Mouse (Mus musculus) retina, postnatal 7 days (tissue): ENCODE data around the gene Tm9sf2.
"Not testable (repeated sequence)": the region's sequence is repeated elsewhere in the genome, so short reads cannot be mapped to it uniquely, and the experiment has no call there.

Experiments used
- DNase-seq: peaks from one replicate; pipeline ENCODE4 v3.0.0-alpha.2; 2012; ENCODE audit warnings: low read depth, low spot score

The Tm9sf2 gene

DNA sequence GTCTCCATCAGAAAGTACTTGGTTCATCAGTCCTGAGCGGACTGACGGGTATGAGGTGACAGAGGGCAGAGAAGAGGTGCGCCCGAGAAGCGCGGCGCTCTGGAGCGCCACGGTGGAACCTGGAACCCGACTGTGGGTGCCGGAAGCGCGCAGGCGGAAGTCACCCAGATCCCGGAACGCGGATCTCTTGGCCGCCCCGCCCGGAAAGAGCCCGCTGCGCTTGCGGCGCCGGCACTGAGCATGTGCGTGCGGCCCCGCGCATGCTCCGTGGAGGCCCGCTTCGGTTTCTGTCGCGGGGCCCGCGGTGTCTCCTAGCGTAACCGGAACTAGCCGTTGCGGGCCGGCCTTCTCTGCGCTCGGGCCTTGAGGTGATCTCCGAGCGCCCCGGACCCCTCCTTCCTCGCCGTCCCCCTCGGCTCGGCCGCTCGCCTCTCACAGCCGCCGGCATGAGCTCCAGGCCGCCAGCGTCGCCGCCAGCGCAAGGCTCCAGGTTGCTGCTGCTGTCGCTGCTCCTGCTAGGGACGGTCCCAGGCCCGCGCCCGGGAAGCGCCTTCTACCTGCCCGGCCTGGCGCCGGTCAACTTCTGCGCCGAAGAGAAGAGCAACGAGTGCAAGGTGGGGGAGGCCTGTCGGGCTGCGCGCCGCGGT, at the start of gene Tm9sf2:
TSS of gene Tm9sf2 (plus strand) at position 217 of the 647 bp plus-strand sequence.
- peak; percentile 88 for DNase-seq

DNA sequence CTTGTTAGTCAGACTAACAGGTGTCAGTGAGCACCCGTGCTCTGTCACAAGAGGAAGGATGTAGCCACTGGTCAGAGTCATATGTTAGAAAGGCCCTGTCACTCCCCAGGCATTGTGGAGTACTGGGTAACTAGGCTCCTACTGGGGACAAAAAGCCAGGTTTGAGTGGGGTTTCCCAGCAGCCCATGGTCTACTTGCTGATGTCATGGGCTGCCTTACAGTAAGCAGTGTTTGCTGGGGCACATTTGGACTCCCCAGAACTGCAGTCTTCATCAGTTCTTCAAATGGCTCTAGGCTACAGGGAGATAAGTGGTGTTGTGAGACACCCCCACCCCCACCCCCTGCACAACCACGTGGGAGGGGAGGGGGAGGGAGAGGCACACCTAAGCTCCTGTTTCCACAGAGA, 48.9 kb upstream of the Tm9sf2 start:
- DNase-seq = no peak

DNA sequence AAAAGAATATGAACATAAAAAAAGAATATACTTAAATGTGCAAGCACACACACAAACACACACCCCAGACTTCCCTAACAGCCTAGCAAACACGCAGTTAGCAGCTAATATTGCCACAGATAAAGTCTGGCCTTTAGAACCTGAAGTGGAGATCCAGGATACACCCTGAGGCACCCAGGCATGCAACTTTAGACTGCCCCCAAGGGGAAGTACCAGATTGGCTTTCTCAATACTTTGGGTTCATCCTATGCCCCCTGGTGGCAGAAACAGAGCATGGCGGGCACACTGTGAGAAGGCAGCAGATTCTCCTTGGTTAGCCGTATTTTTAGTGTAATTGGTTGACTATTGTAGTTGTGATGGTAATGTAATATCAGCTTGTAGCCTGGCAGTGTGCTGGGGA, 46.2 kb upstream of the Tm9sf2 start:
- DNase-seq = peak; percentile 62

DNA sequence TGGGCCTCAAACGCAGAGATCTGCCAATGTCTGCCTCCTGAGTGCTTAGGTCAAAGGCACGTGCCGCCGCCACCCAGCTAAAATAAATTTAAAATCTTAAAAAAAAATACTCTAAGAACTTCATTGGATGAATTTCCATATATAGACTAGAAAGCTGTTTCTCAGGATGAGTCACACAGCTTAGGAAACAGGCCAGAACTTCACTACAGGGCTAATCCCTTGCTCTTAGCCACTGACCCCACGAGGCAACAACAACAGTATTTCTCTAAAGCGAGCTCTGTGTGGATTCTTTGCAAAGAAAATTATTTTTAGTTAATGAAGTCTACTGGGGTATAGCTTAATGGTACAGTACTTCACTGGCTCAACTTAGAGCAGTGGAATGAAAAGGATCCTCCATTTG, 45.5 kb upstream of the Tm9sf2 start:
- DNase-seq = no peak

DNA sequence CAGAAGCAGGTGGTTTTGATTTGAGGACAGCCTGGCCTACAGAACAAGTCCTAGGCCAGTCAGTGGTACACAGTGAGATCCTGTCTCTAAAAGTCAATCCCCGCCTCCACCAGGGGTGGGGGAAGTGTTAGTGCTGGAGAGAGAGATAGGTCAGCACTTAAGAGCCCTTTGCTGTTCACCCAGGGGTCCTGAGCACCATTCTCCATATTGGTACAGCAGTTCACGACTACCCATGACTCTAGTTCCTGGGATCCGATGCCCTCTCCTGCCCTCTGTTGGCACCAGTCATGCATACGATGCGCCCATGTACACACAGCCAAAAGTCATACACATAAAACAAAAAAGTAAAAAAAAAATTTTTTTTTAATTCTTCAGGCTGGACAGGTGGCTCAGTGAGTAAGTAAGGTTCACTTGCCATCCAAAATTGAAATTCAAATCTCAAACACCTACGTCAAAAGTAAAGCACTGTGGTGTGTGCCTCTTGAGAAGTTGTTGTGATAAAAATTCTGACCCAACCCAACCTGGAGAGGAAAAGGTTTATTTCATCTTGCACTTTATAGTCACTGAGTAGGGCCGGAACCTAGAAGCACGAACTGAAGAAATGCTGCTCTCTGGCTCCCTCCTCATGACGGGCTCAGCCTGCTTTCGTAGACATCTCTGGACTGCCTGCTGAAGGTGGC, 44.3 kb upstream of the Tm9sf2 start:
- DNase-seq = no peak

DNA sequence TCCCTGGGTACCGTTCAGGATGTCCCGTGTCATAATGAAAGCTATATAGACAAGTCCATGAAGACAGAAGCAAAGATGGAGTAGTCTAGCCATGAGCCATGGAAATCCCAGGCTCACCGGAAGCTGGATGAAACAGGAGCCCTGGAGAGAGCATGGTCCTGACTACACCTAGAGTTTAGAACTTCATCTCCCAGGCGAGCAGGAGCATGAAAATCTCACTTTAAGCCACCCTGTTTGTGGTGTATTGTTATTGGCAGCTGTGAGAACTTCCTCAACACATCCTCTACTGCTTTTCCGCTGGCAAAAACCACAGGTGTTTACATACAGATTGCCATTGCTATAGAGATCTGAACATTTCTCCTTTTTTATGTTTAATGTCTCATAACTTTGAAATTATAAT, 43.2 kb upstream of the Tm9sf2 start:
- no peak for DNase-seq

DNA sequence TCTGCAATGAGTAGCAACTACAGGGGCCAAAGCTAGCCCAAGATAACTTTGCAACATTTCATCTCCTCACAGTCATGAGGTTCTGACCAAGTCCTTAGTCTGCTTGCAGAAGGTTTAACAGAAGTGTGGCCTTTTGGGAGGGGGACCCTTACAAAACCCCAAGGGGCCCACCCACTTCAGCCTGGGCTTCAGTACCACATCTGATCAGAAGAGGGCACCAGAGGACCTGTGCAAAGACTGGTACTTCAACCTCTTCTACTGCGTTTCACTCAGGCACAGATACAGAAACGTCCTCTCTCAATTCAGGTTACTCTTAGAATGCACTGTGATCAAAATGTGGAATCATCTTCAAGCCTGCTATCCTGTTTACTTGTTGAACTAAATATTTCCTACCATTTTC, 42.3 kb upstream of the Tm9sf2 start:
- peak; percentile 46 for DNase-seq

DNA sequence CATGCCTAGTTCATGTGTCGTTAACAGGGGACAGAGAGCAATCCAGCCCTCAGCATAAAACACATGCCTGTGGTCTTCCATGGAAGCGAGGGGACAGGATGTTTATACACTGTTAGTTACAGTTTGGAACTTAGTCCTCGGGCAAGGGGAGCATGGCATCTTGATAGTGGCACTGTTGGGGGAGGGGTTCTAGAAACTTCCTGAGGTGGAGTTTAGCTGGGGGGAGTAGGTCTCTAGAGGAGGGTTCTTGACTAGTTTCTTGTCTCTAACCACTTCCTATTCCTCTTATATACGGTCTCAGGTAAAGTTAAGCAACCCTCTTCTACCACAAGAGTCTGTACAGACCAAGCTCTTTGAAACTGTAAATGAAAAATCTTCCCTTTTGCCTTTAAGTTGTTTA, 40.6 kb upstream of the Tm9sf2 start:
- no peak for DNase-seq

DNA sequence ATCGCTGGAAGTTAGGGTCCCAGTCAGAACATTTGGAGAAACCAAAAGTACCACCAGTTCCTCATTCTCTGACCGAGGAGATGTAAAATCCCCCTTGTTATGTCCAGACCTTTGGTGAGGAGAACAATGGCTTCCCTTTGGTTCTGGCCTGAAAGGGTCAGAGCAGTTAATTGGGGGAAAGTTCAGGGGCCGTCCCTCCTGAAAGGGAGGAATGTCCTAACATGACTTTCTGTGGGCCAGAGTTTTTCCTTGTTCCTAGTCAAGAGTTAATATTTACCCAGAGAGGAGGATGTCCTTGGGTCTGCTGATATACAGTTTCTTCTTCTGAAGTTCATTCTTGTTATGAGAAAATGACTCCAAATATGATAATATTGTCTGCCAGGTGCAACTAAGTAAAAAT, 38.8 kb upstream of the Tm9sf2 start:
- not testable (repeated sequence) for DNase-seq

DNA sequence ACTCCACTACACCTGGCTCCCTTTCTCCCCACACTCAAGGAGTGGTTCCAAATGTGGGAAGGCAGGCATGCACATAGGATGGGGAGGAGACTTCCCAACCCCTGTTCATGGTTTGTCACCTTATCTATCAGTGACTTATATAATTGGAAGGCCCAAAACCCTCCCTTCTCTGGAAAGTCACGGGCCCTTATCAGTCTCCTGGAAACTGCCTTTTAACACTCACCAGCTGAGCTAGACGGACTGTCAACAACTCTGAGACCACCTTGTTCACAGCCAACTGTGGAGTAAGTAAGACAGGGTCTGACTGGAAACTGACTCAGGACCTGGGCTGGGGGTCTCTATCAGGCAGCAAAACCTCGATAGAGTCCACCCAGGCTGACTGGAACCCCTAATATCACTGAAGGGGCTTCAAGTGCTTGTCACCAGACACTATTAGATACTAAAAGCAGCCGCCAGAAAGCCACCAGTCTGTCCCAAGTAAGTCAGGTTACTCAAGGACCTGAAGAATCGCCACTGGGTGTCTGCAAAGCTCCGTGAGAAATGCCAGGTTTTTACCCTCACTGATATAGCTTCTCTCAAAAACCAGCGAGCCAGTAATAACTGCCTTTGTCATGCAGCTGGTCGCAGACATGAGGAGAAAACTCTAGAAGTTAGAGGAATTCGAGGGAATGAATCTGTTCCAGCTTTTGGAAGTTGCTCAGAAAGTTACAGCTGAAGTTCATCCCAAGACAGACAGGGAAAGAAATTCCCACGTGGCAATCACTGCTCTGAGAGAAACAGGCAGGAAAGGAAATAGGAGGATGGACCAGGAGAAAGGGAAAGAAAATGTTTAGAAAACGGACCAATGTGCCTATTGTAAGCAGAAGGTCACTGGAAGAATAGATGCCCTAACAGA, 37.8 kb upstream of the Tm9sf2 start:
- no peak for DNase-seq

DNA sequence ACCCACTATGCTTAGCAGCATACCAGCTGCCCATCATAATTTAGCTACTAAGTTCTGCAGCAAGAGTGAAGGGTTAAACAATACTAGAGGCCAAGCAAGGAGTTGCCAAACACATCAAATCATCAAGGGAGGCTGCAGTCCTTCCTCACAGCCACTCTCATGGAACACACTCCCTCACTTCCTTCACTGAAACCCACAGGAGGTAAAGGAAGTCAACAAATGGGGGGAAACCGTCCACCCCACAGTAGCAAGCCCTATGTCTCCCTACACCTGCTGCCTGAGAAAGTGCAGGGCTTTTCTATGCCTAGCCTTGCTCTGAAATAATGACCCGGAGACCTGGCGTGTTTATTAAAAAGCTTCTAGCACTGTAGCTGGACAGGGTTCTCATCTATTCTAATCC, 36.9 kb upstream of the Tm9sf2 start:
- DNase-seq = no peak

DNA sequence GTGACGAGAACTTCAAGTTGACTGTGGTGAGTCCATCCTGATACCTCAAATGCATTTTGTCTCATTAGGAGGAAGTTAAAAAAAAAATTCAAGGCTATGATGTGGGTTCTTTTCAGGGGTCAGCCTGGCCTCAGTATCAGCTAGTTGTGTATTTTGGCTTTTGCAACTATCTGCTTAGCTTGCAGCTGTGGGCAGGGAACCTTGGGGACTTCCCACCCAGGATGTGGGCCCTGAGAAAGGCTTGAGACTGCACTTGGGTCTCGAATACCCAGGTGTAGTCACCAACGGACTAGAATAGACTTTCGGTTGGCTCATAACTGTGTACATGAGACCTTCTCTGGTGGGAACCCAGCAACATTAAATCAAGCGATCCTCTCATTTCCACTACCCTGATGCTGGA, 33.4 kb upstream of the Tm9sf2 start:
- no peak for DNase-seq

DNA sequence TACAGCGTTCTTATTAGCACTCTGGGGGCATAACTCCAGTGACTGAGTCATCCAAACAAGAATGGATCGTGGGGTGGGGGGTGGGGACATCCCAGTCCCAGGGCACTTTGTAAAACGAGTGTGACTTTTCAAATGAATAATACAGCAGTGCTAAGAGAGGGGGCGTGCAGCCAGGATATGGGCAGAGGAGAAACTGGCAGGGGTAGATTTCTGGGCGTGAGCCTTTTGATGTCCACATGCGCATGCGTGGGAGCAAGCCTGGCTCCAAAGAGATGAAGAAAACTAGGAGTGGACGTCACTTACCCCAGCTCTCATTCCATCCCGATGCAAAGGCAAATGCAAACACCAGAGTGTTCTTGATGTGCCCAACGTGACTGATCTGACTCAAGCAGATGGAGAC, 32.5 kb upstream of the Tm9sf2 start:
- no peak for DNase-seq

DNA sequence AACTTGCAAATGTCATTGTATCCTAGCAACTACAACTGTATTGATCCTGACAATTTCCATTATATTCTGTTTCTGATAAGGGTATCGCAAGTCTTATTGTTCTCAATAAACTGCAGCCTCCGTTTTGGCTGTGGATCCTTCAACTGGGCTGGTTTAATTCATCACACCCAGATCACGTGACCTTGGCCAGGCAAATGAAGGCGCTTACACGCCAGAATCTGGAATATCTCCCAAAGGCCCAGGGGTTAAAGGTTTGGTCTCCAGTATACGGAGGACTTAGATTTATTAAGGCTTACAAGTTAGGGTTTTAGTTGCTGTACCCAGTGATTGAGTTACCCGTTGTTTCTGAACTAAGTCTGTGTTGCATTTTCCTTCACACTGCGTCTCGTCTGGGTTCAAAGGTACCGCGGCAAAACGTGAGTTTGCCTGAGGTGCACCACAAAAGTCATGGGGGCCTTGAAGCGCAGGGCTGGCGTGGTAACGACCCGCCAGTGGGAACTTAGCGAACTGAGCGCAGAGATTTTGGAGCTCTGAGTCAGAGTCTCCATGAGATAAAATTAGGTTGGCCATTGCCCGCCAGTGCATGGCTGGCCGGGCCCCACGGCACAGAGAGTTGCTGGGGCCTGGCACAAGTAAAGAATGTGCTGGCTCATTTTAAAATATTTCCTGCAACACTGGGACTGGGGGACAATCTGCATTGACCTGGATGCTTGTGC, 31.2 kb upstream of the Tm9sf2 start:
- no peak for DNase-seq

DNA sequence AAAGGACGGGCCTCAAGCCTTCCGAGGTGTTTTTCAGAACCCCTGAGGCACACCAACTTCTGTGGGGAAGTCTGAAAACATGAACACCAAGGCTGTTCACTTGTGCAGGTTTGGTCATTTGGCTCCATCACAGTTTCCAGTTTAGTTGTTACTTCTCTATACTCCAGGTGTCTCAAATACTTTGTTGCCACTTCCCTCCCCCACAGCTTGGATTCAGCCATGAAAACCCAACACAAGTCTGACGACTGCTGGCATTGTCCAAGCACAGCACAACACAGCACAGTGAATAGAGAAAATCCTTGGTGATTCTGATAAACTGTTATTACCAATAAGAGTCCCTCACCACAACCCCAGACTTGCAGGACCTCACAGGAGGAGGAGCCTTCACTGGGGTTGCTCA, 29.8 kb upstream of the Tm9sf2 start:
- no peak for DNase-seq

DNA sequence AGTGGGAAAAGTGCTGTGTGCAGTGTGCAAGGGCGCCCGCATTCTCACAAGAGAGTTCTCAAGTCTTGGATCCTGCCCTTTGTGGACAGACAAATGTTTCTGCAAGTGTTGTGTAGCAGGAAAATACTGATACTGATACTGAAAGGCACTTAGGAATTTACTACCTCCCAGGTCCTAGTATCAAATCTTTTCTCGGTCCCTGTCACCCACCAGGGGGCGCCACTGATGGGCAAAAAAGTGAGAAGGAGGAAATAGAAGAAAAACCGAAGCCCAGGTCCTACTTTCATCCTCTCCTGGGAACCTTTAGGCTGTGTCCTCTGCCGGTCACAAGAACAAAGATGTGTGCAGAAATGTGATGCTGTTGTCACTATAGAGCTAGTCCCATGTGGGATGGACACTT, 27.4 kb upstream of the Tm9sf2 start:
- no peak for DNase-seq

DNA sequence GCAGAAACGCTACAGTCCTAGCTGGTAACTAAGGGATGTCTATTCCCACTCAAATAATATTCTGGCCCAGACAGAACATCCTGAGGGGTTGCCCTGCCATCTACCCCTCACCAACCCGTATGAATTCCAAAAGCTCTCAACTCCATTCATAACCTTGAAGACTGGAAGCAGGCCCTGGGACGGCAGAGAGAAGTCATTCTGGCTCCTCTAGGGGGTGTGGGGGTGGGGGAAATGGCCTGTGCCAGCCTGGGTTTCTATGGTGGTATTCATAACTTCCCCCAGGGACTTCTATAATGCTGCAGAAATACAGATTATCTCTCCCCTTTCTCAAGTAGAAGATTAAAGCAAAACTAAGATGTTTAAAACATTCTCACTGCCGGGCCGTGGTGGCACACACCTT, 26.9 kb upstream of the Tm9sf2 start:
- no peak for DNase-seq

DNA sequence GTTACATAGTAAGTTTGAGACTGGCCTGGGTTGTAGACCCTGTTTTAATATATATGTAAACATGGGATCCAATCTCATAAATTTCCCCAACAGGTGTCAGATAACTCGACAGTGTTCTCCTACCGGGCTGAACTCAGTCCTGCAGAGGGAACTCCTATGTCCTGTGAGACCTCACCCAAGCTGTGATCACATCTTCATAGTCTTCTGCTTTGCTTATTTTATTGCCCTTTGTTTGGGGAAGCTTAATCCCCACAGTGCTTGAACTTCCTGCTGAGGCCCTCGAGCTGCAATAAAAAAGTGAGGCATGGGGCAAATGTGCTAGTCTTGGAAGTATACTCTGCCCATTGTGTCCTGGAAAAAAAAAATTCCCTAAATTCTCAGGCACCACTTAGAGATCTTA, 25.5 kb upstream of the Tm9sf2 start:
- no peak for DNase-seq

DNA sequence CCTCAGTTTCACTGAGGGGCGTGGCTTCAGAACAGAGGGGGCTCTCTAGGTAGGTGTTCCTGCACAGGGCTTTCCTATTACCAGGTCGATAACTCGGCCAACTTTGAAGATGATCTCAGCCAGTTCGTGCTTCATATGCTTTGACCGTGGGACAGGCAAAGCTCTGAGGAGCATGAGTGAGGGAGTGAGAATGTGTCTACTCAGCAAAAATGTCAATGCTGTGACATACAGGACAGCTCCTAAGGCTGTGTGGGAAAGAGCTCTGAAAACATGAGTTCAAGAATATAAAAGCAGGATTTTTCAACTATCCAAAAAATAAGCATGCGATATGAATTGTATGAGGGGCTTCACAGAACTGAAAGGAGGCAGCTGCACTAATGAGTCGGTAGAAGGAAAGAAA, 23.3 kb upstream of the Tm9sf2 start:
- no peak for DNase-seq

DNA sequence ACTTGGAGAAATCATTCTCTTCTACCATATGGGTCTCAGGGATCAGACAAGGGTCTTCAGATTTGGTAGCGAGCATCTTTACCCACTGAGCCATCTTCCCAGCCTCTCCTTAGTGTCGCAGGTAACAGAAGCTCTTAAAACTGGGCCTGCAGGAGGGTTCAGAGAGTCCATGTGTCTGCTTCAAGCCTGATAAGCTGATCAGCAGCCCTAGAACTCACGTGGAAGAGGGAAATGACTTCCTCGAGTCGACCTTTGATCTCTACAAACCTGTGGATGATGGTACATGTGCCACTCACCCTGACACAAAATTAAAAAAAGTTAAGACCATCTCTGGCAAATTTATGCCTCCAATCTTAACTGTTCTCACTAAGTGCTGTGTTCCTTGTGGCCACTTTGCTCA, 18.9 kb upstream of the Tm9sf2 start:
- DNase-seq = no peak

DNA sequence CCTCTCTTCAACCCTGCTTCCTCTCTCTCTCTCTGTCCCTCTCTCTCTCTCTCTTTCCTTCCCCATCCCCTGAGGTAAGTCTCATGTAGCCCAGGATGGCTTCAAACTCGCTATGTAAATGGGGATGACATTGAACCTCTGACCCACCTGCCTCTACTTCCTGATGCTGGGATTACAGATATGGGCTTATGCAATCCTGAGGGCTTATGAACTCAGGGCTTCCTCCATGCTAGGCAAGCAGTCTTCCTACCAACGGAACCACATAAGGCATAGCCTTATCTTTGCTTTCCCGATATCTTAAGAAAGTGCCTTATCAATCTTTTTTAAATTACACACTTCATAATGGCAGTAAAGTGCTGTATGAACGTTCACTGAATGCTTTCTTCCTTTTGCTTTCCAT, 14.5 kb upstream of the Tm9sf2 start:
- no peak for DNase-seq

DNA sequence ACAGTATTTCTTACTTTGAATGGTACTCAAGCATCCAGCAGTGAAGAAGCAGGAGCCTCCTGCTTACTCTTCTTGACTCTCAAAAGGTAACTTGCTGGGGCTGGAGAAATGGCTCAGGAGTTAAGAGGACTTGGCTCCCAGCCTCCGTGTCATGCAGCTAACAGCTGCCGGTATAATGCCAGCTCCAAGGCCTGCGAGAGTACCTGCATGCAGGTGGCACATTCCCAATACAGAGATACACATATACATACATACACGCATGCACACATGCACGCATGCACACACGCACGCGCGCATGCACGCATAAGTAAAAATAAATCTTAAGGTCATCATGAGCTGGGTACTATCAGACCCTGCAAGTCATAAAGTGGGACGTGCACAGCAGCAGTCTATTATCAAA, 10.5 kb upstream of the Tm9sf2 start:
- no peak for DNase-seq
